Mouse (Mus musculus) layer of hippocampus, postnatal 36 days (tissue): ENCODE measurements around the gene Kctd12. TPM values are rescaled to one million over a fixed set of nuclear protein-coding genes. Genes with fewer than 3 reads are reported as not detected.

Source experiments
- DNase-seq, 2 experiments: peaks; one replicate each; pipeline ENCODE4 v3.0.0; 2022
- microRNA-seq, 2 experiments: library from miRNA; unstranded; fragments of <30 nt; microRNA quantifications; one replicate each; pipeline ENCODE4 v1.2.0; 2021
- total RNA-seq, 2 experiments: library from RNA; stranded (reverse); gene quantifications; 2 replicates each; pipeline ENCODE4 v1.2.3; 2021

The Kctd12 gene
- total RNA-seq, 2 experiments from 2014 or later = 128 to 131 TPM

GRCm38 (mm10) chr14:102962019-102962418, 20.4 kb downstream of the Kctd12 start:
- no peak for DNase-seq

GRCm38 (mm10) chr14:102953511-102953910, 28.9 kb downstream of the Kctd12 start:
- DNase-seq = no peak

- no peak for DNase-seq
These were observed 30.5 kb downstream of the Kctd12 start for GRCm38 (mm10) chr14:102951974-102952373.

- no peak for DNase-seq
These were observed 34.6 kb downstream of the Kctd12 start for GRCm38 (mm10) chr14:102947796-102948195.

GRCm38 (mm10) chr14:102942222-102942843, 40.1 kb downstream of the Kctd12 start:
- no peak for DNase-seq

- DNase-seq = no peak
These were observed 47.6 kb downstream of the Kctd12 start for GRCm38 (mm10) chr14:102934878-102935277.

- DNase-seq = no peak
These were observed 51.5 kb downstream of the Kctd12 start for GRCm38 (mm10) chr14:102930933-102931332.

- no peak for DNase-seq
These were observed 52.9 kb downstream of the Kctd12 start for GRCm38 (mm10) chr14:102929545-102929944.

GRCm38 (mm10) chr14:102927847-102928466, 54.5 kb downstream of the Kctd12 start:
- DNase-seq = no peak

Small RNA genes within 50 kb of the gene (microRNA-seq; reads per million reads assigned to microRNA genes)
- 2.1 to 3.3 reads per million in 2 experiments for gene Mir5130

Other genes starting within 250 kb of the Kctd12 start
- not detected for gene Acod1, start 64.3 kb upstream of the Kctd12 start, total RNA-seq
- 10 to 100 TPM in 1 of 2 experiments, 1 to 10 TPM in 1; 9.6 to 10.6 TPM for gene Cln5, start 87.6 kb upstream of the Kctd12 start, total RNA-seq
- gene Fbxl3, start 116.9 kb upstream of the Kctd12 start, total RNA-seq = 100 to 1,000 TPM in 1 of 2 experiments, 10 to 100 TPM in 1; 96.2 to 100 TPM